Mouse (Mus musculus) thymus, postnatal 14 days (tissue): ENCODE results near the gene Il1rl1.

Source experiments
- DNase-seq: peaks from one replicate; pipeline ENCODE4 v3.0.0; 2021

Il1rl1 gene

DNA sequence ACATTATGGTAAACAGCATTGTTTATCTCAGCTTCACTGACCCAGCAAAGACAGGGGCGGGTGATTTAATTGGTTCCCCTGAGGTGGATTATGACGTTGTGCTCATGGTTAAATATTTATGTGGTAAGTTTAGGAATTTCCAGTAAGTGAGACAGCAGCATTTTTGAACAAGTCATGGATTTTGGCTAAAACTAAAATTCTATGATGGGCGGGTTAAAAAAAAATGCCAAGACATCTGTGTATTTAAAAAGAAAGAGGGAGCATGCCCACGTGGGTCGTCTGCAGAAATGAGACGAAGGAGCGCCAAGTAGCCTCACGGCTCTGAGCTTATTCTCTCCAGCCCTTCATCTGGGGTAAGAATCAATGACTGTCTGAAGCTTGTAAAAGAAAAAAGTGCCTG, 10.1 kb downstream of the Il1rl1 start:
- DNase-seq, result no peak

DNA sequence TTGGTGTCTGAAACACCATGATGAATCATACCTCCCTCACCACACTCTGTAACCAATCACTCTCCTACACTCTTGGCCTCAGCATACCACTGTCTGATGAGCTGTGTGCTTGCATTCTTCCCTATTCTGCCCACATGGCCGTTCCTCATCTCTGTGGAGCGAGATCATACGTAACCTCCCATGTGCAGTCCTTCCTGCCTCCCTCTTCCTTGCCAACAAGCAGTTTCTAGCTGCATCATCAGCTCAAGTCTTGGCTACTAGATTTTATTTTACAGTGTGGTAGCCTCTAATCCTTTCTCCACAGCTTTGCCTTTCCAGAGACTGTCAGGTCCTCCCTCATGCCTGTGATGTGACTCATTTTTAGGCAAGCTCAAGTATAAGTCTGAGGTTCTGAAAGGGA, 15.4 kb downstream of the Il1rl1 start:
- DNase-seq, result no peak

DNA sequence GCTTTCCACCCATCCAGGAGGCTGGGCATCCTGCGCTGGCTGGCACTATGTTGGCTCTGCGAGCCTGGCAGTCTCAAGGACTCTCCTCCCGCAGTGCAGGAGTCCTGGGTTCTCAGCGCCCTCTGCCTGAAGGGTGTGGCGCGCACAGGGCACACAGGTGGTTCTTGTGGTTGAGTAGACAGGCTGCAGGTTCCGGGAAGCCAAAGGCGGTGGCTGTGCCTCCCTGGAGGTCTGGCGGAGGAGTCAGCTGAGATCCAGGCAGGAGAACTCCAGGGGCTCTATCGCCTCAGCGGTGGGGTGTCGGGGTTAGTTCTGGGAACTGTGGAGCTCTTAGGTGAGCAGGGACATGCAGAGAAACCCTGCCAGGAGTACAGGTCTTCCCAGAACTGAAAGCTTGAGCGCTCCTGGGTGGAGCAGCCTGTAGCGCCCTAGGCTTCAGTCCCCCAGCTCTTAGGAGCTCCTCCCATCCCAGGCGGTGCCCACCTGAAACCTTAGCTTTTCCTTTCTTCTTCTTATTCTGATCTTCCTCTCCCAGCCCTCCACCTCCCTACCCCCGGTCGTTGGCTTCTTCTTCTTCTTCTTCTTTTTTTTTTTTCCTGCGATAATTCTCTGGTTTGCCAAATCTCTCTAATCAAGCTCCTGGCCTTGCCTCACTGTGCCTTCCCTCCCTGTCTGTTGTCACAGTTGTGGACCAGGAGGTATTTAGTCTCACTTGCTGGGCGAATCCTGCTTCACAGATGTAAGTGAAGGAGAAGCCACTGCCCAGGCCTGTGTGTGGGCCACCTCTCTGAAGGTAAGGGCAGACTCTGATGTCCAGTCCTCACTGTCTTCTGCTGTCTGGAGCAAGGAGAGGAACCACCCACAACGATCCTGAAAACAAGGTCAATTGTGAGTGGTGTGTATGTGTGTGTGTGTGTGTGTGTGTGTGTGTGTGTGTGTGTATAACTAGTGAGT, 36.4 kb downstream of the Il1rl1 start, which contains the start of gene Il18r1:
Gene Il18r1, plus strand, starts transcription at position 76 of the 954 bp plus-strand sequence.
- DNase-seq, result peak; percentile 80

- no peak for DNase-seq
Measured at GRCm38 (mm10) chr1:40467306-40467705, 37.9 kb downstream of the Il1rl1 start.

DNA sequence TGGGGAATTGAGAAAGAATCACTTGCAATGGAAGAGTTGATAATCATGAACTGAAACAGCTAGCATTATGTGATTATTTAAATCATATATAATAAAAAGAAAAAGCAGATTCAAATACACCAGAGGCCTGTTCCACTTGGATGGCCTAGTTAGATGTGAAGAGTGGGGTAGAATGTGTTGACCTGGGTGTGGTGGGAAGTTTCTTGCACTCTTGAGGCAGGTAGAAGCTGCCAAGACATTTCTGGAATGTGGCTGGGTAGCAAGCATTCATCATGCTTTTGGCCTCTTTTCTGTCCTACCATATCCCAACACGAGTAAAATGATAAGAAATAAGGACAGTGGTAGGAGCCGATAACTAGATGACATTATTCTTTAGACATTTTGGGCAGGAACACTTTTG, 39.4 kb downstream of the Il1rl1 start:
- DNase-seq, result no peak

GRCm38 (mm10) chr1:40469900-40470299, 40.5 kb downstream of the Il1rl1 start:
- DNase-seq, result no peak

- DNase-seq, result no peak
Measured at GRCm38 (mm10) chr1:40472401-40472800, 43.0 kb downstream of the Il1rl1 start.

GRCm38 (mm10) chr1:40473640-40474039, 44.3 kb downstream of the Il1rl1 start:
- DNase-seq, result no peak

GRCm38 (mm10) chr1:40474336-40474735, 45.0 kb downstream of the Il1rl1 start:
- DNase-seq, result no peak

GRCm38 (mm10) chr1:40475697-40476096, 46.3 kb downstream of the Il1rl1 start:
- DNase-seq, result peak; percentile 30

- no peak for DNase-seq
Measured at GRCm38 (mm10) chr1:40476756-40477155, 47.4 kb downstream of the Il1rl1 start.

DNA sequence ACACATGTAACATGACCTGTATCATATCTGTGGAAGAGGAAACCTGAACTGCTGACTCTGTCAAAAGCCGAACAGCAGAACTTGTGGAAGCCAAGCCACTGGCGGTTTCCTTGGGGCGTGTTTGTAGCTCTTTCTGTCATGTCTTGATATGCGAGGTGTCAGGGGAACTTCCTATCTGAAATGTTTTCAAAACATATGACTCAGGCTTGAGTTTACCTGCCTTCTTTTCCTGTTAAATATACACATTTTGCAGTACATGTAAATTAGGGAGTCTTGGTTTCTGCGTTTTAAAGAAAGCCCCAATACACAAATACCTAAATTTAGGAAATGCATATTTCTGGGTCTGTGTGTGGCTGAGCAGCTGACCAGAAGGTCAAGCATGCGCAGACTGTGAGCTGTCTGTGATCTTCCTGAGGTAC, 50.1 kb downstream of the Il1rl1 start:
- DNase-seq, result peak; percentile 45

- no peak for DNase-seq
Measured at GRCm38 (mm10) chr1:40494594-40494993, 65.2 kb downstream of the Il1rl1 start.

DNA sequence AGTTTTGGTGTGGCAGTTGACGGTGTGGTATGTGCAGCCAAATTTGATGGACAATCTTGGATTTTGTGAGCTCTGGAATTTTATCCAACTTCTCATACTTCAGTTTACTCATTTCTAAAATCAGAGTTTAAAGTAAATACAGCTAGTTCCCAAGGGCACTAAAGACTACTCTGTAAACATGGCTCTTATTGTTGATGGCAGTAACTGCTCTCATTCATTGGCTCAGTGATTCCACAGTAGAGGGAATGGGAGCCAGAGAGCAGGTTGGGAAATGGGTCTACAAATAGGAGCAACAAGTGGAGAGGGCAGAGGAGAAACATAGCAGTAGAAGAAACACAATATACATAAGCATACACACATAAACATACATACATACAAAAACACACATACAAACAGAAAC, 70.3 kb downstream of the Il1rl1 start:
- no peak for DNase-seq

- DNase-seq, result no peak
Measured at GRCm38 (mm10) chr1:40501126-40501525, 71.8 kb downstream of the Il1rl1 start.

DNA sequence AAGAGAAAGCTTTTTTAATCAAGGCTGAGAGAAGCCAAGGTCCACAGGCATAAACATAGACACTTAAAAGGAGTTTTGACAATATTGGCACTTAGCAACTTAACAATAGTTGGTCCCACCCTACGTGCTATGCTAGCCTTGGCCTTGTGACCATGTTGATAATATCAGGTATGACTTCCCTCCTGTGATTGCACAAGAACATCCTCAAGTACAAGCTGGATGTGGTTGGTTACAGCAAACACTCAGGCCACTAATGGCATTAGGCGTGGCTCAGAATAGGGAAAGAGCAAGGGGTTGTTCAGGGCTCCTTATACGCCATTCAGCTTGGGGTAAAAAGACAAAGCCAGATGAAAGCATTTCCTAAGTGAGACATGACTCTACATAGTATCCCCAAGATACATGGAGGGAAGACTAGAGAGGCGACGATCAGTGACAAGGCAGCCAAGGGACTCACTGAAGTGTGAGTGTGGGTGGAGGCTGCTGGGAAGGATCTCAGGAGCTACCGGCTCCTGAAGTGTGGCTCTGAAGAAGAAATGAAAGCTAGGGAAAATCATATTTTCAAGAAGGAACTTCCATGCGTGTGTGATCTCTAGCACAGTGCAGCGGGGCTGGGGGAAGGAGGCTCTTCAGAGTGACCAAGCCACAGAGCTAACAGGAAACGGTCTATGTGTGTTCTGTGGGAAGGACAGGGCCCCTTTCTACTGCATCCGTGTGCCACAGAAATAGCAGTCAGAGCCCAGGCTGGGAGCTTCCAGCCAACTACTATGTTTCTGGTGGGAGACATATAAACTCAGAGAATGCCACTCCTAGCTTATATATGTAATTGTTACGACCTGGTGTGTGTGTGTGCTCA, 72.4 kb downstream of the Il1rl1 start:
- no peak for DNase-seq

- DNase-seq, result no peak
Measured at GRCm38 (mm10) chr1:40504548-40504947, 75.2 kb downstream of the Il1rl1 start.
